Mouse (Mus musculus) forebrain, embryonic 15.5 days (tissue): ENCODE measurements around the gene Smarcc2. TPM values are rescaled to one million over a fixed set of nuclear protein-coding genes. Genes with fewer than 3 reads are reported as not detected.
A peak's percentile ranks its signal among the peaks of the same experiment; 100 is the strongest.

Source experiments
- ATAC-seq: fragments of 200-750 bp; cut with Nextera tagmentation; replicated peaks from 2 replicates; pipeline ENCODE4 v1.8.0; 2017; ENCODE audit warnings: mild to moderate bottlenecking, moderate TSS enrichment, moderate library complexity
- H3K27ac ChIP-seq: fragments of 300-500 bp; sonication (generic); replicated peaks from 2 replicates; pipeline ENCODE4 v1.5.1; 2015; ENCODE audit warnings: mild to moderate bottlenecking, inconsistent platforms
- H3K27me3 ChIP-seq: fragments of 300-500 bp; sonication (generic); 2 replicates; pipeline ENCODE4 v1.6.1; 2015; ENCODE audit warnings: inconsistent platforms
- H3K36me3 ChIP-seq: fragments of 300-500 bp; sonication (generic); 2 replicates; pipeline ENCODE4 v1.6.1; 2015; ENCODE audit warnings: mild to moderate bottlenecking, inconsistent platforms
- H3K4me1 ChIP-seq: fragments of 300-500 bp; sonication (generic); 2 replicates; pipeline ENCODE4 v1.6.1; 2015; ENCODE audit warnings: inconsistent platforms
- H3K4me2 ChIP-seq: fragments of 300-500 bp; sonication (generic); replicated peaks from 2 replicates; pipeline ENCODE4 v1.6.1; 2015; ENCODE audit warnings: mild to moderate bottlenecking, inconsistent platforms
- H3K4me3 ChIP-seq: fragments of 300-500 bp; sonication (generic); 2 replicates; pipeline ENCODE4 v1.5.1; 2015; ENCODE audit warnings: mild to moderate bottlenecking, inconsistent platforms
- H3K9ac ChIP-seq: fragments of 300-500 bp; sonication (generic); replicated peaks from 2 replicates; pipeline ENCODE4 v1.6.1; 2015; ENCODE audit warnings: mild to moderate bottlenecking, inconsistent platforms
- H3K9me3 ChIP-seq: fragments of 300-500 bp; sonication (generic); 2 replicates; pipeline ENCODE4 v1.6.1; 2016; ENCODE audit warnings: inconsistent platforms
- WGBS: fragments of 180-500 bp; shearing (Covaris S2); methylation state at CpG from one replicate; pipeline ENCODE4 v1.1.7; 2015; ENCODE audit warnings: mixed read lengths; 5-methylcytosine and 5-hydroxymethylcytosine counted together
- microRNA-seq: library from miRNA; unstranded; fragments of <30 nt; microRNA quantifications from one replicate; pipeline ENCODE4, GENCODE M21; 2016
- polyA plus RNA-seq: library from polyadenylated mRNA; unstranded; fragments of >200 nt; fragmentation: Nextera tagmentation; extraction: Ambion mirVana; gene quantifications from 2 replicates; pipeline ENCODE4 v1.2.1, GENCODE M21; 2015

Smarcc2 gene
- polyA plus RNA-seq, 1 experiment from 2014 or later: 201 TPM

DNA sequence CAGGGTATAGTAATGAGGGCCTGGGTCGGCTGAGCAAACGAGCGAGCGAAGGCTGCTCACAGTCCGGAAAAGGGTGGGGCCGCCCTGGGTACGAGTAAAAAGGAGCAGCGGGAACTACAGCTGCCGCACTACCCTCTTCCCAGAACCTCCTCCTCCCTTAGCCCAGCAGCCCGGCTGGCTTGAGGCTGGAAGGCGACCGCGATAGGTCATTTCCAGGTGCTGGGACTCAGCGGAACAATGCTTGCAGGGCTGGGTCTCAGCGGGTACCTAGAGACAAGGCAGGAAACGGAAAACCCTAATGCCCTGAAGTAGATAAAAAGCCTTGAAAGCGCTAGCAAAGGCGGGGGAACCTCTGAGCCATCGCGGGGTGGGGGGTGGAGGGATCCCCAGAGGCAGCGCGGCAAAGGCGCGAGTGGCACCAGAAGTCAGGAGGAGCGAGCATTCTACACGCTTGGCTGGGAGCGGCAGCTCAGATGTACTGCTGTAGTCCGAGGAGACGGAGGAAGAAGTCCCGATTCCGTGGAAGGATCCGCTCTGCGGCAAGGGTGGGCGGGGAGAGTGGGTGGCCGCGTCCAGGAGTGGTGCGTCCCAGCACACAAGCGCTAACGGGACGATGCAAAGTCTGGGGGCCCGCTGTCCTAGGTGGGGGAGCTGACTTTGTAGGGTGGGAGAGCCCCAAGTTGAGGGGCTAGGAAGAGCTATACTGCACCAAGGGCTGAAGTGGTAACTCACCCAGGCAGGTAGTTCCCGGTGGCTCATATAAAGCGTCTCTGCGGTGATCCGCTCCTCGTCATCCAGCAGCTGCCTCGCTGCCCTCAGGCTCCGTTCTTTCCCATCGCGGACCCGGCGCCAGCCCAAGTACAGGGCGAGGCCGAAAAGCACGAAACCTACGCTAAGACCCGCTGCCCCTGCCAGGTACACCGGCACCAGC, 65.9 kb downstream of the Smarcc2 start:
- Histone ChIP-seq H3K36me3 (no peaks in the 10 kb centered on the region), H3K9ac (peak overlapping the region; percentile 63), H3K9me3 (no peaks in the 10 kb centered on the region), H3K4me2 (peak overlapping the region; percentile 100), H3K27me3 (peaks cover 13% of the 10 kb centered on the region; the same call in 1 of the 2 replicates), H3K27ac (peak overlapping the region; percentile 39), H3K4me1 (peaks cover 23% of the 10 kb centered on the region), H3K4me3 (peak overlapping the region; percentile 85)
- ATAC-seq: peak; percentile 49
- WGBS: under 1% methylated on average over 58 of the region's 58 CpGs

DNA sequence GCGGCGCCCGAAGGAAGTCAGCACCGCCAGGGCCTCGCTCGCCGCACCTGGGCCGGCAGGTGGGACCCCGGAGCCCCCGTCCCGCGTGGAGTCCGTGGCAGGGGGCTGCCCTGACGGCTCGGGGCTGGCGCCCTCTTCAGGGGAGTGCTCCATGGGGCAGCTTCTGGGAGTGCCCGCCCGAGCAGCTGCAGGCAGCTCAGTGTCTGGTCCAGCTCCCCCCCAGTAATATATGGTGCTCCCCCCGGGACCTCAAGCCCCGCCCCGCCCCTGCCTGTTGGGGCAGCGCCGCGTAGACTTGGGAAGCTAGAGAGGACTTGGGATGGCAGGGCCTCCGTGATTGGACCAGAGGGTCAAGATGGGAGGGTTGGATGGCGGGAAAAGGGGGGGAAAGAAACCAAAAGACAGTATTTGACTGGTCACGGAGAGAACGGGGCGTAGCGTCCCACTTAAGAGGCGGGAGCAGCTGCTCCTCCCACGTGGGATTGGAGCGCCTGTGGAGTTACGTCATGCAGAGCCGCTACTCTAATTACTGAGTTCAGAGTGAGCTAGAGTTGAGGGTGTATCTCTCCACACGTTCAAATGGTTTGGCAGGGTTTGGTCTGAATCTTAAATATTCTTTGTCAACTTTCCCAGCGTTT, 66.7 kb downstream of the Smarcc2 start, which contains the start of gene Esyt1:
Gene Esyt1 (minus strand): TSS at position 201 of the 638 bp plus-strand sequence.
- peaks cover 23% of the 10 kb centered on the region for H3K4me1 ChIP-seq
- peak within 1 kb of the TSS; percentile 85 for H3K4me3 ChIP-seq
- peaks cover 13% of the 10 kb centered on the region; the same call in 1 of the 2 replicates for H3K27me3 ChIP-seq
- peak within 1 kb of the TSS; percentile 100 for H3K4me2 ChIP-seq
- peak; percentile 95 for ATAC-seq
- peak within 1 kb of the TSS; percentile 39 for H3K27ac ChIP-seq
- no peaks in the 10 kb centered on the region for H3K9me3 ChIP-seq
- H3K9ac ChIP-seq: peak within 1 kb of the TSS; percentile 63
- H3K36me3 ChIP-seq: no peaks in the 10 kb centered on the region
- whole genome bisulfite sequencing: under 1% methylated on average over 37 of the region's 37 CpGs

DNA sequence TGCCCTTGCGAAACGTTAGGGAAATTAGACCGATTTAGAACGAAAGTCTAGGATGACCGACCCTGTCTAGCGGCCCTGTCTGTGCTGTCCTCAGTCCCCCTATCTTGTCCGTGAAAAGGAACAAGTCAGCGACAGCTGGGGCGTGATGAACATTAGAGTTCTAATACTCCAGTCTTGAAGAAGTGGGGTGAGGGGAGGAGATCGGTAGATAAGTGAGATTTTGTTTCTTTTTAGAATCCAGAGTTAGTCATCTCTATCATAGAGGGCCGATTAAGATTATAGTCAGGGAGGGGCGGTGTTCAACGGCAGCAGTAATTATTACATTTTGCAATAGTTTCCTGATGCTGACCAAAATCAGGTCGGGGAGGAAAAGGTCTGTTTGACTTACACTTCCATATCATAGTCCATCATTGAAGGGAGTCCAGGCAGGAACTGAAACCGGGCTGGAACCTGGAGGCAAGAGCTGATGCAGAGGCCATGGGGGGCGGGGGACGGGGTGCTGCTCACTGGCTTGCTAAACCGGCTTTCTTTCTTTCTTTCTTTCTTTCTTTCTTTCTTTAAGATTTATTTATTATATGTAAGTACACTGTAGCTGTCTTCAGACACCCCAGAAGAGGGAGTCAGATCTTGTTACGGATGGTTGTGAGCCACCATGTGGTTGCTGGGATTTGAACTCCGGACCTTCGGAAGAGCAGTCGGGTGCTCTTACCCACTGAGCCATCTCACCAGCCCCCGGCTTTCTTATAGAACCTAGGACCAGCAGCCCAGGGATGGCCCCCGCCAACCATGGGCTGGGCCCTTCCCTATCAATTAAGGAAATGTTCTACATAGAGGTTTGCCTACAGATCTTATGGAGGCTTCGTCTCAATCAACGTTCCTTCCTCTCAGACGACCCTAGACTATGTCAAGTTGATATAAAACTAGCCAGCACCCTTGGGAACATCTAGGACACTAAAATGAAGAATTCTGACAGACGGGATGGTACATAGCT, 67.6 kb downstream of the Smarcc2 start:
- no peak for ATAC-seq
- Histone ChIP-seq H3K9me3 (no peaks in the 10 kb centered on the region), H3K4me3 (peak overlapping the region; percentile 85), H3K27ac (no peak overlapping the region), H3K4me2 (peak overlapping the region; percentile 100), H3K4me1 (peaks cover 23% of the 10 kb centered on the region), H3K27me3 (peaks cover 13% of the 10 kb centered on the region; the same call in 1 of the 2 replicates), H3K9ac (0 out of 2 replicates have a peak overlapping the region, but pooled peaks have one; percentile 17), H3K36me3 (no peaks in the 10 kb centered on the region)
- 29% methylated on average over 28 of the region's 28 CpGs for WGBS

DNA sequence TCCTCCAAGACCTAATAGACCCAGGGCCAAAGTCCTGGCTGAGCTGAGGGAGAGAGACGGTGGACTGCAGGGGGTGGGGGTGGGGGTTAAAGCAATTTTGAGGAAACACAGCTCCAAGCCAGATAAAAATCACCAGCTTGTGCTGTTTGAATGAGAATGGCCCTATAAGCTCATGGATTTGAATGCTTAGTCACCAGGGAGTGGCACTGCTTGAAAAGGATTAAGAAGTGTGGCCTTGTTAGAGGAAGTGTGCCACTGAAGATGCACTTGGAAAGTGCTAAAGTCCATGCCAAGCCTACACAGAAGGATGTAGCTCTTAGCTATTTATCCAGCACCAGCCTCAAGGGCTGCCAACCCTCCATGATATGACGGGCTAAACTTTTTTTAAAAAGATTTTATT, 76.2 kb downstream of the Smarcc2 start:
- Histone ChIP-seq H3K4me1 (0 out of 2 replicates have a peak, but pooled peaks cover 7% of the 10 kb centered on the region), H3K4me3 (no peak overlapping the region), H3K9me3 (no peaks in the 10 kb centered on the region), H3K4me2 (no peak overlapping the region), H3K36me3 (no peaks in the 10 kb centered on the region; the same call in 1 of the 2 replicates), H3K27ac (no peak overlapping the region), H3K9ac (no peak overlapping the region), H3K27me3 (no peaks in the 10 kb centered on the region)
- 82% methylated on average over 2 of the region's 2 CpGs for WGBS
- ATAC-seq: no peak

DNA sequence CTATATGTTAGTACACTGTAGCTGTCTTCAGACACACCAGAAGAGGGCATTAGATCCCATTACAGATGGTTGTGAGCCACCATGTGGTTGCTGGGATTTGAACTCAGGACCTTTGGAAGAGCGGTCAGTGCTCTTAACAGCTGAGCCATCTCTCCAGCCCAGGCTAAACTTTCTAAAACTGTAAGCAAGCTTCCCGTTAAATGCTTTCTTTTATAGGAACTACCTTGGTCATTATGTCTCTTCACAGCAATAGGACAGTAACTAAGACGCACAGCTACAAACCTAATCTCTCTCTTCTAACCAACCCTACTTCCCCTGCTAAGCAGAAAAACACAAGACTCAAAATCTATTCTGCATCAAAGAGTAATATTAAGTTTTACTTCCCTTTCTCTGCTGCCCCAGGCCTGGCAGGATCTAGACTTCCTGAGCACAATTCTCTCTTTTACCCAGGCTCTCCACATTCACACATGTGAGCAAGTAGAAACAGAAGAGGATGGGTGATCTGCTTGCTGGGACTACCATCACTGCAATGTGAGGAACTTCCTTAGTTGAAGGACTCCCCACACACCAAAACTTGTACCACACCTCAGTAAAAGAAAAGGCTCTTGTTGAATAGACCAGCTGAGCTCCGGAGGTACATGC, 76.7 kb downstream of the Smarcc2 start:
- 71% methylated on average over 4 of the region's 4 CpGs for WGBS
- Histone ChIP-seq H3K9ac (peak overlapping the region; percentile 20; the same call in 1 of the 2 replicates), H3K36me3 (no peaks in the 10 kb centered on the region; the same call in 1 of the 2 replicates), H3K4me2 (peak overlapping the region; percentile 30), H3K4me1 (0 out of 2 replicates have a peak, but pooled peaks cover 7% of the 10 kb centered on the region), H3K4me3 (peak overlapping the region; percentile 22; the same call in 1 of the 2 replicates), H3K9me3 (no peaks in the 10 kb centered on the region), H3K27ac (peak overlapping the region; percentile 14; the same call in 1 of the 2 replicates), H3K27me3 (no peaks in the 10 kb centered on the region)
- no peak for ATAC-seq

DNA sequence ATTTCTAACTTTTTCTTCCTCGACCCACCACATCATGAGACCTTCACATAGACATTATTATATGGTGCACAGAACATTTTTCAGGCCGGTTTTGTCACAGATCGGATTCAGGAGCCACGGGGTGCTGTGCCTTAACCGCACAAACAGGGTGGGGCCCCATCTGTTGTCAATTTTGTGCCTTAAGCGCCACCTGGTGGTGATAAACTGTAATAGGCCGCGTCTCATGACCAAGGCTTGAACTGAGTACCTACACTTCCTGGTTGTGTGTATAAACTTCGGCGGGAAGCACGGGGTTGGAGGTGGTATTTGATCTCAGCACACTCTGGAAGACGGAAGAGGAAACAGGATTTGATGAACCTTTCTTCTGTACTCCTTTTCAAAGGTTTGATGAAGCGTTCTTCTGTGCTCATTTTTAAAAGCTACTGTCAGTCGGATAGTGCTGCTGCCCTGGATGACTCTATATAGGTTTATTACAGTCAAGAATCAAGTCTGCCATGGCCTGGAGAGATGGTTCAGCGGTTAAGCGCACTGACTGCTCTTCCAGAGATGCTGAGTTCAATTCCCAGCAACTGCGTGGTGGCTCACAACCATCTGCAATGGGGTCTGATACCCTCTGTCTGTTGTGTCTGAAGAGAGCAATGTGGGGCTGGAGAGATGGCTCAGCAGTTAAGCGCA, 77.4 kb downstream of the Smarcc2 start:
- H3K4me2 ChIP-seq: peak overlapping the region; percentile 30
- peak overlapping the region; percentile 20; the same call in 1 of the 2 replicates for H3K9ac ChIP-seq

DNA sequence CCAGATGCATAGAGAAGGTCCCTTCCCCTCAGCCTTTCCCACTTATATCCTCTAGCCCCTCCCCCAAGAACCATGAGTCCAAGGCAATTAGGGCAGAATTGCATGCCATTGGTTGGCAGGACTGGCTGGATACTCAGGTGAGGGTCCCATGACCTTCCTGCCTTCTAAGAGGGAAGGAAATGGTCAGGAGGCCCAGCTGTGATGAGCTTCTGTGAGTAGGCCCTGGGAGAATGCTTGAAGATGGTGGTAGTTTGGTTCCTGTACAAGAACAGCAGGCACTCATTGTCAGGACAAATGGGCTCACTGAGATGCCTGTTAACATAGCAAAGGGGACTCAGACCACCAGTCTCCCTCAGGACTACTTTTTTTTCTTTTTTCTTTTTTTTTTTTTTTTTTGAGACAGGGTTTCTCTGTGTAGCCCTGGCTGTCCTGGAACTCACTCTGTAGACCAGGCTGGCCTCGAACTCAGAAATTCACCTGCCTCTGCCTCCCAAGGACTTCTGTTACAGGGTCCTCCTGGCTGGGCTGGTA, 79.4 kb downstream of the Smarcc2 start:
- Histone ChIP-seq H3K9me3 (no peaks in the 10 kb centered on the region), H3K27me3 (no peaks in the 10 kb centered on the region), H3K27ac (no peak overlapping the region), H3K4me2 (no peak overlapping the region), H3K9ac (no peak overlapping the region), H3K36me3 (peaks cover 17% of the 10 kb centered on the region), H3K4me3 (no peak overlapping the region), H3K4me1 (0 out of 2 replicates have a peak, but pooled peaks cover 10% of the 10 kb centered on the region)
- 90% methylated on average over 1 of the region's 1 CpGs for WGBS
- ATAC-seq: no peak

More for the DNA sequence above, 77.4 kb downstream of the Smarcc2 start:
- WGBS: 16% methylated on average over 18 of the region's 18 CpGs
- 0 out of 2 replicates have a peak, but pooled peaks cover 7% of the 10 kb centered on the region for H3K4me1 ChIP-seq
- peaks cover 5% of the 10 kb centered on the region; the same call in 1 of the 2 replicates for H3K36me3 ChIP-seq
- peak; percentile 91 for ATAC-seq
- no peaks in the 10 kb centered on the region for H3K9me3 ChIP-seq
- H3K4me3 ChIP-seq: peak overlapping the region; percentile 22; the same call in 1 of the 2 replicates
- peak overlapping the region; percentile 14; the same call in 1 of the 2 replicates for H3K27ac ChIP-seq
- H3K27me3 ChIP-seq: no peaks in the 10 kb centered on the region

Small RNA genes within 50 kb of the gene (microRNA-seq; reads per million reads assigned to microRNA genes)
- gene Mir6916 (not detected), gene Mir8105 (not detected)

Other genes starting within 250 kb of the Smarcc2 start
- 19.1 and 19.8 TPM in 2 replicates for gene Spryd4, start 247.4 kb upstream of the Smarcc2 start, polyA plus RNA-seq
- 0.19 TPM in 1 of 2 replicates, not detected in the other for gene Mip, start 233.4 kb upstream of the Smarcc2 start, polyA plus RNA-seq
- gene Timeless, start 227.2 kb upstream of the Smarcc2 start, polyA plus RNA-seq: 32.0 and 35.8 TPM in 2 replicates
- 0.19 TPM in 1 of 2 replicates, not detected in the other for gene Apon, start 205.2 kb upstream of the Smarcc2 start, polyA plus RNA-seq
- not detected in 2 replicates for gene Apof, start 190.6 kb upstream of the Smarcc2 start, polyA plus RNA-seq
- gene Stat2, start 188.7 kb upstream of the Smarcc2 start, polyA plus RNA-seq: 17.1 and 21.0 TPM in 2 replicates
- 0.11 TPM in 1 of 2 replicates, not detected in the other for gene Il23a, start 160.5 kb upstream of the Smarcc2 start, polyA plus RNA-seq
- 27.6 and 30.9 TPM in 2 replicates for gene Pan2, start 155.9 kb upstream of the Smarcc2 start, polyA plus RNA-seq
- 208 and 216 TPM in 2 replicates for gene Cnpy2, start 136.8 kb upstream of the Smarcc2 start, polyA plus RNA-seq
- gene Cs, start 121.5 kb upstream of the Smarcc2 start, polyA plus RNA-seq: 233 and 237 TPM in 2 replicates
- gene Coq10a, start 90.3 kb upstream of the Smarcc2 start, polyA plus RNA-seq: 33.7 and 35.7 TPM in 2 replicates
- gene Ankrd52, start 82.1 kb upstream of the Smarcc2 start, polyA plus RNA-seq: 13.0 and 13.4 TPM in 2 replicates
- 0.09 and 0.24 TPM in 2 replicates for gene Slc39a5, start 58.0 kb upstream of the Smarcc2 start, polyA plus RNA-seq
- gene Nabp2, start 47.8 kb upstream of the Smarcc2 start, polyA plus RNA-seq: 137 and 139 TPM in 2 replicates
- 104 and 110 TPM in 2 replicates for gene Rnf41, start 47.6 kb upstream of the Smarcc2 start, polyA plus RNA-seq
- gene Myl6, start 34.9 kb downstream of the Smarcc2 start, polyA plus RNA-seq: 682 and 697 TPM in 2 replicates
- 4.7 and 5.6 TPM in 2 replicates for gene Myl6b, start 39.4 kb downstream of the Smarcc2 start, polyA plus RNA-seq
- 6.8 and 7.6 TPM in 2 replicates for gene Esyt1, start 66.6 kb downstream of the Smarcc2 start, polyA plus RNA-seq
- 22.8 and 24.5 TPM in 2 replicates for gene Zc3h10, start 88.5 kb downstream of the Smarcc2 start, polyA plus RNA-seq
- gene Rpl41, start 90.1 kb downstream of the Smarcc2 start, polyA plus RNA-seq: 2,336 and 2,513 TPM in 2 replicates
- 146 and 149 TPM in 2 replicates for gene Pa2g4, start 106.7 kb downstream of the Smarcc2 start, polyA plus RNA-seq
- 0.42 TPM in 2 replicates for gene Erbb3, start 130.4 kb downstream of the Smarcc2 start, polyA plus RNA-seq
- 441 and 472 TPM in 2 replicates for gene Rps26, start 167.5 kb downstream of the Smarcc2 start, polyA plus RNA-seq
- 11.3 TPM in 2 replicates for gene Ikzf4, start 186.7 kb downstream of the Smarcc2 start, polyA plus RNA-seq
- 12.3 and 12.5 TPM in 2 replicates for gene Suox, start 214.8 kb downstream of the Smarcc2 start, polyA plus RNA-seq
- 116 and 117 TPM in 2 replicates for gene Rab5b, start 237.0 kb downstream of the Smarcc2 start, polyA plus RNA-seq
- gene Pmel, start 244.9 kb downstream of the Smarcc2 start, polyA plus RNA-seq: 0.09 and 0.33 TPM in 2 replicates
- gene Cdk2, start 245.8 kb downstream of the Smarcc2 start, polyA plus RNA-seq: 37.6 and 39.7 TPM in 2 replicates